In genomic region chr16:56598427-56598826, GRCm38 (mm10) we compare ENCODE assay signal across 26 mouse cellular contexts.
DNase-seq lines count a peak whose midpoint lies in the region; ATAC-seq and TF ChIP-seq lines count a peak whose summit lies in the region.
"Had no signal": no experiment of that assay in that cellular context is flagged by ENCODE, and none has a peak within 500 bp of the region (broad histone marks: within the 10 kb centered on the region; RNA-seq: fewer than 3 reads in every experiment).

No protein-coding gene starts in this region.

- intact Hi-C loops in gastrocnemius, adult 2 months (cut with DNase I), result no loop called here

- peak overlapping the region; percentile 48; the same call in 1 of the 2 replicates for H3K27ac ChIP-seq in gastrocnemius, adult 2 months
- H3K27ac ChIP-seq in liver, embryonic 16.5 days (ENCODE audit: low read length), result no peak overlapping the region
- no peak overlapping the region for H3K27ac ChIP-seq in intestine, postnatal 0 days (ENCODE audit: low read depth, low read length)
- H3K27ac ChIP-seq: embryonic facial prominence, embryonic 15.5 days; forebrain, embryonic 10.5 days; heart, embryonic 13.5 days; hindbrain, postnatal 0 days; limb, embryonic 12.5 days; midbrain, embryonic 13.5 days had no signal

- DNase-seq in gastrocnemius, adult 2 months, result no peak
- no peak for DNase-seq in gastrocnemius, postnatal 4 days (ENCODE audit: low spot score in 2 of 2)
- DNase-seq in liver, result no peak
- DNase-seq in cerebellum, adult 8-10 months, result no peak
- no peak for DNase-seq in thymus, postnatal 4 days
- DNase-seq: adrenal gland, adult 2 months; cerebellum, adult 9-11 months; heart, adult 11 months; heart, postnatal 14 days; kidney, adult 18-20 months; kidney, postnatal 10 days; lung, adult 2 months; lung, postnatal 14 days; thymus, postnatal 14 days had no signal

- no peak overlapping the region for H3K4me3 ChIP-seq in gastrocnemius, adult 2 months
- no peak overlapping the region for H3K4me3 ChIP-seq in liver, embryonic 16.5 days (ENCODE audit: low read depth, low read length)
- H3K4me3 ChIP-seq in intestine, postnatal 0 days (ENCODE audit: low read depth, low read length), result no peak overlapping the region
- H3K4me3 ChIP-seq: embryonic facial prominence, embryonic 15.5 days; forebrain, embryonic 10.5 days; heart, embryonic 13.5 days; limb, embryonic 12.5 days; midbrain, embryonic 13.5 days had no signal

- no peaks in the 10 kb centered on the region for H3K36me3 ChIP-seq in liver, embryonic 16.5 days (ENCODE audit: control insufficient read depth, insufficient read depth)
- no peaks in the 10 kb centered on the region for H3K36me3 ChIP-seq in intestine, postnatal 0 days (ENCODE audit: control insufficient read depth, insufficient read depth)
- H3K36me3 ChIP-seq: embryonic facial prominence, embryonic 15.5 days; forebrain, embryonic 10.5 days; G1E; heart, embryonic 13.5 days; limb, embryonic 12.5 days; midbrain, embryonic 13.5 days had no signal

- no peak for TF ChIP-seq CTCF in gastrocnemius, adult 2 months (IDR thresholded peaks at IDR 0.05)
- TF ChIP-seq CTCF in intestine, postnatal 0 days (IDR thresholded peaks at IDR 0.05; ENCODE audit: low read depth), result no peak

- WGBS in liver, embryonic 16.5 days (ENCODE audit: insufficient replicate concordance), result 62% methylated on average over 4 of the region's 4 CpGs
- WGBS in intestine, postnatal 0 days, result 46% methylated on average over 4 of the region's 4 CpGs

- no peak overlapping the region for H3K9ac ChIP-seq in liver, embryonic 16.5 days (ENCODE audit: low read depth, low read length)
- H3K9ac ChIP-seq in intestine, postnatal 0 days (ENCODE audit: low read depth, low read length), result no peak overlapping the region
- H3K9ac ChIP-seq: embryonic facial prominence, embryonic 15.5 days; heart, embryonic 13.5 days; limb, embryonic 12.5 days; midbrain, embryonic 13.5 days had no signal

- H3K4me1 ChIP-seq in liver, embryonic 16.5 days (ENCODE audit: control insufficient read depth, low read depth, low read length), result no peaks in the 10 kb centered on the region
- H3K4me1 ChIP-seq in intestine, postnatal 0 days (replicated peaks; ENCODE audit: control insufficient read depth, insufficient read depth, low read length), result no peaks in the 10 kb centered on the region
- H3K4me1 ChIP-seq: forebrain, embryonic 10.5 days; heart, embryonic 13.5 days; limb, embryonic 12.5 days; midbrain, embryonic 13.5 days had no signal

- no peaks in the 10 kb centered on the region for H3K9me3 ChIP-seq in liver, embryonic 16.5 days (replicated peaks; ENCODE audit: control insufficient read depth, low read length)
- H3K9me3 ChIP-seq in intestine, postnatal 0 days (ENCODE audit: control insufficient read depth), result no peaks in the 10 kb centered on the region
- H3K9me3 ChIP-seq: embryonic facial prominence, embryonic 15.5 days; forebrain, embryonic 10.5 days; G1E; heart, embryonic 13.5 days; limb, embryonic 12.5 days; midbrain, embryonic 13.5 days had no signal

- ATAC-seq in liver, embryonic 16.5 days (ENCODE audit: low read depth), result peak; percentile 48; the same call in 1 of the 2 replicates
- peak; percentile 90 for ATAC-seq in intestine, postnatal 0 days
- ATAC-seq: forebrain, embryonic 16.5 days; hindbrain, postnatal 0 days; midbrain, embryonic 13.5 days; Patski had no signal

- no peak overlapping the region for H3K4me2 ChIP-seq in liver, embryonic 16.5 days (ENCODE audit: low read depth, low read length)
- no peak overlapping the region for H3K4me2 ChIP-seq in intestine, postnatal 0 days (replicated peaks; ENCODE audit: low read depth)
- H3K4me2 ChIP-seq: embryonic facial prominence, embryonic 15.5 days; heart, embryonic 13.5 days; limb, embryonic 12.5 days; midbrain, embryonic 13.5 days had no signal

- H3K27me3 ChIP-seq in liver, embryonic 16.5 days (ENCODE audit: control insufficient read depth, insufficient read depth, low read depth, low read length), result no peaks in the 10 kb centered on the region
- H3K27me3 ChIP-seq in intestine, postnatal 0 days (replicated peaks; ENCODE audit: control insufficient read depth, insufficient read depth, low read length), result no peaks in the 10 kb centered on the region
- H3K27me3 ChIP-seq: CH12.LX; embryonic facial prominence, embryonic 15.5 days; heart, embryonic 13.5 days; limb, embryonic 12.5 days; midbrain, embryonic 13.5 days had no signal
